Mouse (Mus musculus): ENCODE results near the gene Znrf2. TPM values are rescaled to one million over a fixed set of nuclear protein-coding genes. Genes with fewer than 3 reads are reported as not detected.

Gene Znrf2
- total and polyA plus RNA-seq, 3 experiments = 16.0 to 26.9 (median 18.3) TPM

DNA sequence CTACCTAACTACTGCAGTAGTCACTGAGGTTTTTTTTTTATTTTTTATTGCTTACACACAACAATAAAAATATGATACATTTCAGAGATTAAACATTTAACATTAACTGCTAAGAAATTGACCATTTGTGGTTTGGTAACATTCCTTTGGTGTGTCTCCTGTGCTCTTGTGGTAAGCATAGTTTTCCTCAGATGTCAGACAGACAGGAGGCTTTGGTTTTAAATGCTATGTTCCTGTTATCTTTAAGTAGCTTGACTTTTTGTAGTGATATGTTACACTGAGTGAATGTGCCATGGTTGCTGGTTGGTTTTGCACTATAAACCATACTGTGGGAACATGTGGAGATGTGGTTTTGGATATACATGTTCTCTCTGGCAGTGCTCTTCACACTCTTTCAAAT lies 19.9 kb downstream of the Znrf2 start:
- peaks cover 0 to 24% of the 10 kb centered on the region in 2 experiments for H3K36me3 ChIP-seq (replicated peaks in 1 of 2; ENCODE audit: control insufficient read depth in 1 of 2, insufficient read depth in 1 of 2, low read length in 1 of 2)
- dilution Hi-C loops (cut with MboI; ENCODE audit: extremely low pct_ligation_motif_present, extremely low pct_unique_long_range_greater_than_20kb, low sequenced_read_pairs) (no loop called here), in situ Hi-C loops (cut with MboI; ENCODE audit: low pct_ligation_motif_present, low pct_unique_long_range_greater_than_20kb, low sequenced_read_pairs) (no loop called here)

DNA sequence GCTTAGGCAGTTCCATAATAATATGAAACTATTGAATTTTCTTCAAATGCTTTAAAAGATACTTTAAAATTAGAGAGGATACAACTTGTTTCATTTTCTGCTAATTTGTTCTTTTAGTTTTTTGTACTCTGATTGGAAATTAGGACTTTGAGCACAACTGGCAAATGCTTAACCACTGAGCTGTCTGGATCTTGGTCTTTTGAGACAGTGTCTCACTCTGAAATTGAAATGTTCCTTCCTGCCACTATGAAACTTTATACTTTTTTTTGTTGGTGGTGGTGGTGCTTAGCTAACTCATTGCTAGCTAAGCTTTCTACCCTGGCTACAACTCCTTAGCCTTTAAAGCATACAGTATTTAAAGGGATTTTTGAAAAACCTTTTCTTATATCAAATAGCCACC lies 24.7 kb downstream of the Znrf2 start:
- H3K9ac ChIP-seq (ENCODE audit: insufficient read depth, low read depth) = no peak overlapping the region
- TF ChIP-seq USF2 (conservative IDR thresholded peaks at IDR 0.05; ENCODE audit: low read depth, low read length) = no peak
- no peak for TF ChIP-seq NRF1 (IDR thresholded peaks at IDR 0.05; ENCODE audit: low read depth, low read length)
- TF ChIP-seq ZMIZ1 (IDR thresholded peaks at IDR 0.05; ENCODE audit: low read depth, low read length) = no peak
- no peak for TF ChIP-seq JUN (IDR thresholded peaks at IDR 0.05; ENCODE audit: insufficient read depth, low read depth, low read length)
- TF ChIP-seq UBTF (IDR thresholded peaks at IDR 0.05; ENCODE audit: low read depth, low read length) = no peak
- no peak for TF ChIP-seq ELF1 (IDR thresholded peaks at IDR 0.05; ENCODE audit: low read depth, low read length)
- no peak for TF ChIP-seq RCOR1 (conservative IDR thresholded peaks at IDR 0.05; ENCODE audit: low read depth, low read length)
- no peaks in the 10 kb centered on the region for H3K27me3 ChIP-seq (replicated peaks)
- H3K79me2 ChIP-seq (replicated peaks; ENCODE audit: control insufficient read depth, extremely low read depth, insufficient read depth, poor library complexity, severe bottlenecking) = peaks cover 5% of the 10 kb centered on the region
- H3K27ac ChIP-seq (ENCODE audit: insufficient read depth, low read depth) = no peak overlapping the region
- peaks cover 13% of the 10 kb centered on the region for H3K9me3 ChIP-seq (replicated peaks; ENCODE audit: low read length)
- H3K4me1 ChIP-seq (ENCODE audit: control insufficient read depth in 1 of 2, insufficient read depth in 2 of 2) = peaks cover 0 to 12% of the 10 kb centered on the region in 2 experiments; a peak in 2 of 4 replicates
- in situ Hi-C loops (cut with MboI; ENCODE audit: low pct_ligation_motif_present, low pct_unique_long_range_greater_than_20kb, low sequenced_read_pairs) = no loop called here
- DNase-seq (ENCODE audit: extremely low read depth) = no peak
- H3K4me2 ChIP-seq (ENCODE audit: insufficient read depth, low read depth, poor library complexity, severe bottlenecking) = no peak overlapping the region
- dilution Hi-C loops (cut with MboI; ENCODE audit: extremely low pct_ligation_motif_present, extremely low pct_unique_long_range_greater_than_20kb, low sequenced_read_pairs) = no loop called here
- peaks cover 0 to 24% of the 10 kb centered on the region in 2 experiments for H3K36me3 ChIP-seq (replicated peaks in 1 of 2; ENCODE audit: control insufficient read depth in 1 of 2, insufficient read depth in 1 of 2, low read length in 1 of 2)
- H3K4me3 ChIP-seq (replicated peaks in 1 of 3; ENCODE audit: low read depth in 2 of 3, low read length in 2 of 3, poor library complexity in 1 of 3) = no peak overlapping the region

More for the DNA sequence above, 19.9 kb downstream of the Znrf2 start:
- Histone ChIP-seq H3K4me3 (replicated peaks in 1 of 3; ENCODE audit: low read depth in 2 of 3, low read length in 2 of 3, poor library complexity in 1 of 3) (no peak overlapping the region), H3K9ac (ENCODE audit: insufficient read depth, low read depth) (no peak overlapping the region), H3K79me2 (replicated peaks; ENCODE audit: control insufficient read depth, extremely low read depth, insufficient read depth, poor library complexity, severe bottlenecking) (peaks cover 5% of the 10 kb centered on the region; the same call in 1 of the 2 replicates), H3K9me3 (replicated peaks; ENCODE audit: low read length) (peaks cover 13% of the 10 kb centered on the region), H3K27ac (ENCODE audit: insufficient read depth, low read depth) (no peak overlapping the region), H3K4me1 (ENCODE audit: control insufficient read depth in 1 of 2, insufficient read depth in 2 of 2) (no peaks in the 10 kb centered on the region), H3K4me2 (ENCODE audit: insufficient read depth, low read depth, poor library complexity, severe bottlenecking) (no peak overlapping the region), H3K27me3 (replicated peaks) (no peaks in the 10 kb centered on the region)
- TF ChIP-seq ZMIZ1 (IDR thresholded peaks at IDR 0.05; ENCODE audit: low read depth, low read length) (no peak), PAX5 (IDR thresholded peaks at IDR 0.05; ENCODE audit: low read length) (no peak), MYC (IDR thresholded peaks at IDR 0.05; ENCODE audit: low read depth, low read length) (no peak), KAT2A (IDR thresholded peaks at IDR 0.05; ENCODE audit: insufficient replicate concordance, low read length) (no peak), ELF1 (IDR thresholded peaks at IDR 0.05; ENCODE audit: low read depth, low read length) (no peak), ZNF384 (IDR thresholded peaks at IDR 0.05; ENCODE audit: low read depth, low read length) (no peak), ETS1 (conservative IDR thresholded peaks at IDR 0.05; ENCODE audit: low read depth, low read length) (no peak), MXI1 (IDR thresholded peaks at IDR 0.05; ENCODE audit: low read depth, low read length) (no peak), MAZ (IDR thresholded peaks at IDR 0.05; ENCODE audit: low read depth, low read length) (no peak), BHLHE40 (IDR thresholded peaks at IDR 0.05; ENCODE audit: low read depth, low read length) (no peak), JUN (IDR thresholded peaks at IDR 0.05; ENCODE audit: insufficient read depth, low read depth, low read length) (no peak), USF2 (conservative IDR thresholded peaks at IDR 0.05; ENCODE audit: low read depth, low read length) (no peak), HCFC1 (IDR thresholded peaks at IDR 0.05; ENCODE audit: low read depth, low read length) (no peak)
- no peak for DNase-seq (ENCODE audit: extremely low read depth)

All from CH12.LX (cell line).